Mouse (Mus musculus): ENCODE results near the gene Krt19. TPM values are rescaled to one million over a fixed set of nuclear protein-coding genes. Genes with fewer than 3 reads are reported as not detected.

Gene Krt19
- total and polyA plus RNA-seq, 2 experiments from 2014 or later, result 2.7 to 3.8 TPM

- no peak overlapping the region for H3K9ac ChIP-seq (replicated peaks; ENCODE audit: low read length)
- WGBS, result 52% methylated on average over 7 of the region's 7 CpGs
- ATAC-seq, result no peak
- no peaks in the 10 kb centered on the region for H3K9me3 ChIP-seq (ENCODE audit: low read length)
- TF ChIP-seq CTCF (IDR thresholded peaks at IDR 0.05; ENCODE audit: low read depth), result no peak
- H3K36me3 ChIP-seq (ENCODE audit: insufficient read depth, low read length), result no peaks in the 10 kb centered on the region
- no peak overlapping the region for H3K4me3 ChIP-seq (ENCODE audit: low read length)
- no peaks in the 10 kb centered on the region for H3K27me3 ChIP-seq (ENCODE audit: insufficient read depth, low read length)
- DNase-seq (ENCODE audit: low spot score), result no peak
- H3K4me1 ChIP-seq (ENCODE audit: insufficient read depth, low read length), result 0 out of 2 replicates have a peak, but pooled peaks cover 5% of the 10 kb centered on the region
- no peak overlapping the region for H3K27ac ChIP-seq
- H3K4me2 ChIP-seq (ENCODE audit: low read depth, low read length), result no peak overlapping the region
These were observed 9.7 kb downstream of the Krt19 start for GRCm38 (mm10) chr11:100138809-100139208.

- no peak for ATAC-seq
- no peak overlapping the region for H3K4me2 ChIP-seq (ENCODE audit: low read depth, low read length)
- 0 out of 2 replicates have a peak, but pooled peaks cover 5% of the 10 kb centered on the region for H3K4me1 ChIP-seq (ENCODE audit: insufficient read depth, low read length)
- DNase-seq (ENCODE audit: low spot score), result no peak
- H3K9ac ChIP-seq (replicated peaks; ENCODE audit: low read length), result no peak overlapping the region
- no peak for TF ChIP-seq CTCF (IDR thresholded peaks at IDR 0.05; ENCODE audit: low read depth)
- no peaks in the 10 kb centered on the region for H3K36me3 ChIP-seq (ENCODE audit: insufficient read depth, low read length)
- H3K27me3 ChIP-seq (ENCODE audit: insufficient read depth, low read length), result no peaks in the 10 kb centered on the region
- 35% methylated on average over 5 of the region's 5 CpGs for WGBS
- no peak overlapping the region for H3K4me3 ChIP-seq (ENCODE audit: low read length)
- no peaks in the 10 kb centered on the region for H3K9me3 ChIP-seq (ENCODE audit: low read length)
- no peak overlapping the region for H3K27ac ChIP-seq
These were observed 10.8 kb downstream of the Krt19 start for GRCm38 (mm10) chr11:100137693-100138092.

GRCm38 (mm10) chr11:100136559-100136958 is 11.9 kb downstream of the Krt19 start:
- ATAC-seq, result no peak
- H3K9ac ChIP-seq (replicated peaks; ENCODE audit: low read length), result no peak overlapping the region
- TF ChIP-seq CTCF (IDR thresholded peaks at IDR 0.05; ENCODE audit: low read depth), result no peak
- H3K36me3 ChIP-seq (ENCODE audit: insufficient read depth, low read length), result no peaks in the 10 kb centered on the region
- DNase-seq (ENCODE audit: low spot score), result no peak
- H3K4me3 ChIP-seq (ENCODE audit: low read length), result no peak overlapping the region
- no peak overlapping the region for H3K27ac ChIP-seq
- no peaks in the 10 kb centered on the region for H3K27me3 ChIP-seq (ENCODE audit: insufficient read depth, low read length)
- H3K4me2 ChIP-seq (ENCODE audit: low read depth, low read length), result no peak overlapping the region
- H3K9me3 ChIP-seq (ENCODE audit: low read length), result no peaks in the 10 kb centered on the region
- WGBS, result 43% methylated on average over 5 of the region's 5 CpGs
- H3K4me1 ChIP-seq (ENCODE audit: insufficient read depth, low read length), result 0 out of 2 replicates have a peak, but pooled peaks cover 5% of the 10 kb centered on the region

- no peak for ATAC-seq
- no peak for TF ChIP-seq CTCF (IDR thresholded peaks at IDR 0.05; ENCODE audit: low read depth)
- Histone ChIP-seq H3K4me1 (ENCODE audit: insufficient read depth, low read length) (0 out of 2 replicates have a peak, but pooled peaks cover 5% of the 10 kb centered on the region), H3K4me3 (ENCODE audit: low read length) (no peak within 1 kb of the TSS), H3K27ac (no peak within 1 kb of the TSS), H3K36me3 (ENCODE audit: insufficient read depth, low read length) (no peaks in the 10 kb centered on the region), H3K27me3 (ENCODE audit: insufficient read depth, low read length) (no peaks in the 10 kb centered on the region), H3K9me3 (ENCODE audit: low read length) (no peaks in the 10 kb centered on the region), H3K4me2 (ENCODE audit: low read depth, low read length) (no peak within 1 kb of the TSS), H3K9ac (replicated peaks; ENCODE audit: low read length) (no peak within 1 kb of the TSS)
- WGBS, result 70% methylated on average over 7 of the region's 7 CpGs
- no peak for DNase-seq (ENCODE audit: low spot score)
These were observed 12.7 kb downstream of the Krt19 start, which contains the start of gene Krt15 for GRCm38 (mm10) chr11:100135731-100136130. Krt15 (minus strand) TSS chr11:100135928.

GRCm38 (mm10) chr11:100124901-100125300 is 23.6 kb downstream of the Krt19 start:
- no peak overlapping the region for H3K4me3 ChIP-seq (ENCODE audit: low read length)
- H3K9me3 ChIP-seq (ENCODE audit: low read length), result no peaks in the 10 kb centered on the region
- no peak overlapping the region for H3K4me2 ChIP-seq (ENCODE audit: low read depth, low read length)
- no peak overlapping the region for H3K9ac ChIP-seq (replicated peaks; ENCODE audit: low read length)
- no peak overlapping the region for H3K27ac ChIP-seq
- 63% methylated on average over 7 of the region's 7 CpGs for WGBS
- no peaks in the 10 kb centered on the region for H3K36me3 ChIP-seq (ENCODE audit: insufficient read depth, low read length)
- no peaks in the 10 kb centered on the region for H3K27me3 ChIP-seq (ENCODE audit: insufficient read depth, low read length)
- ATAC-seq (no peak), DNase-seq (ENCODE audit: low spot score) (no peak)
- no peak for TF ChIP-seq CTCF (IDR thresholded peaks at IDR 0.05; ENCODE audit: low read depth)
- H3K4me1 ChIP-seq (ENCODE audit: insufficient read depth, low read length), result no peaks in the 10 kb centered on the region

GRCm38 (mm10) chr11:100121466-100121865 is 27.0 kb downstream of the Krt19 start, which contains the start of gene Krt13:
Krt13 (minus strand) TSS chr11:100121566.
- ATAC-seq (no peak), DNase-seq (ENCODE audit: low spot score) (no peak)
- H3K9me3 ChIP-seq (ENCODE audit: low read length), result no peaks in the 10 kb centered on the region
- no peaks in the 10 kb centered on the region for H3K36me3 ChIP-seq (ENCODE audit: insufficient read depth, low read length)
- no peaks in the 10 kb centered on the region for H3K27me3 ChIP-seq (ENCODE audit: insufficient read depth, low read length)
- no peak for TF ChIP-seq CTCF (IDR thresholded peaks at IDR 0.05; ENCODE audit: low read depth)
- no peak within 1 kb of the TSS for H3K9ac ChIP-seq (replicated peaks; ENCODE audit: low read length)
- no peaks in the 10 kb centered on the region for H3K4me1 ChIP-seq (ENCODE audit: insufficient read depth, low read length)
- no peak within 1 kb of the TSS for H3K27ac ChIP-seq
- WGBS, result 72% methylated on average over 3 of the region's 3 CpGs
- H3K4me2 ChIP-seq (ENCODE audit: low read depth, low read length), result no peak within 1 kb of the TSS
- H3K4me3 ChIP-seq (ENCODE audit: low read length), result no peak within 1 kb of the TSS

GRCm38 (mm10) chr11:100120331-100120730 is 28.1 kb downstream of the Krt19 start:
- Histone ChIP-seq H3K9me3 (ENCODE audit: low read length) (no peaks in the 10 kb centered on the region), H3K4me3 (ENCODE audit: low read length) (no peak overlapping the region), H3K36me3 (ENCODE audit: insufficient read depth, low read length) (no peaks in the 10 kb centered on the region), H3K4me1 (ENCODE audit: insufficient read depth, low read length) (no peaks in the 10 kb centered on the region), H3K27ac (no peak overlapping the region), H3K9ac (replicated peaks; ENCODE audit: low read length) (no peak overlapping the region), H3K4me2 (ENCODE audit: low read depth, low read length) (no peak overlapping the region), H3K27me3 (ENCODE audit: insufficient read depth, low read length) (no peaks in the 10 kb centered on the region)
- ATAC-seq (no peak), DNase-seq (ENCODE audit: low spot score) (no peak)
- no peak for TF ChIP-seq CTCF (IDR thresholded peaks at IDR 0.05; ENCODE audit: low read depth)
- WGBS, result 86% methylated on average over 5 of the region's 5 CpGs

Data from hindbrain, postnatal 0 days (tissue).